Mouse (Mus musculus) B cell, adult 2 months (primary cell): Measurements from ENCODE around the gene Vstm4.

Experiments used
- DNase-seq, 2 experiments: peaks; one replicate each; pipeline ENCODE4 v3.0.0; 2022

Vstm4 gene

GRCm38 (mm10) chr14:32856681-32857328 is at the start of gene Vstm4:
Gene Vstm4, plus strand, starts transcription at chr14:32856756.
- no peak for DNase-seq

GRCm38 (mm10) chr14:32810111-32810510 is 46.4 kb upstream of the Vstm4 start:
- DNase-seq = no peak

GRCm38 (mm10) chr14:32812429-32812828 is 44.1 kb upstream of the Vstm4 start:
- no peak for DNase-seq

GRCm38 (mm10) chr14:32814961-32815360 is 41.6 kb upstream of the Vstm4 start:
- no peak for DNase-seq

GRCm38 (mm10) chr14:32816533-32816932 is 40.0 kb upstream of the Vstm4 start:
- DNase-seq = no peak

- DNase-seq = no peak
Measured at GRCm38 (mm10) chr14:32817258-32817657, 39.3 kb upstream of the Vstm4 start.

GRCm38 (mm10) chr14:32819297-32819696 is 37.3 kb upstream of the Vstm4 start:
- DNase-seq = no peak

- DNase-seq = no peak
Measured at GRCm38 (mm10) chr14:32822812-32823211, 33.7 kb upstream of the Vstm4 start.

GRCm38 (mm10) chr14:32823861-32824260 is 32.7 kb upstream of the Vstm4 start:
- no peak for DNase-seq

GRCm38 (mm10) chr14:32824267-32825150 is 32.0 kb upstream of the Vstm4 start:
- DNase-seq = no peak

GRCm38 (mm10) chr14:32825426-32826032 is 31.0 kb upstream of the Vstm4 start:
- DNase-seq = no peak

GRCm38 (mm10) chr14:32827165-32827564 is 29.4 kb upstream of the Vstm4 start:
- DNase-seq = no peak

GRCm38 (mm10) chr14:32827994-32828650 is 28.4 kb upstream of the Vstm4 start:
- no peak for DNase-seq

- no peak for DNase-seq
Measured at GRCm38 (mm10) chr14:32833847-32834246, 22.7 kb upstream of the Vstm4 start, which contains the start of gene Fam170b. Gene Fam170b, plus strand, starts transcription at chr14:32833962.

GRCm38 (mm10) chr14:32835181-32835580 is 21.4 kb upstream of the Vstm4 start:
- DNase-seq = no peak

GRCm38 (mm10) chr14:32835596-32835995 is 21.0 kb upstream of the Vstm4 start:
- no peak for DNase-seq

GRCm38 (mm10) chr14:32836191-32836590 is 20.4 kb upstream of the Vstm4 start:
- no peak for DNase-seq

GRCm38 (mm10) chr14:32842052-32842451 is 14.5 kb upstream of the Vstm4 start:
- DNase-seq = no peak

- DNase-seq = no peak
Measured at GRCm38 (mm10) chr14:32854059-32854458, 2.5 kb upstream of the Vstm4 start.

- no peak for DNase-seq
Measured at GRCm38 (mm10) chr14:32856246-32856645, 310 bp upstream of the Vstm4 start.

- DNase-seq = no peak
Measured at GRCm38 (mm10) chr14:32858361-32858760, 1.8 kb downstream of the Vstm4 start.

- DNase-seq = no peak
Measured at GRCm38 (mm10) chr14:32858941-32859510, 2.5 kb downstream of the Vstm4 start.
